Mouse (Mus musculus): ENCODE data around the gene Sec31a.

DNA sequence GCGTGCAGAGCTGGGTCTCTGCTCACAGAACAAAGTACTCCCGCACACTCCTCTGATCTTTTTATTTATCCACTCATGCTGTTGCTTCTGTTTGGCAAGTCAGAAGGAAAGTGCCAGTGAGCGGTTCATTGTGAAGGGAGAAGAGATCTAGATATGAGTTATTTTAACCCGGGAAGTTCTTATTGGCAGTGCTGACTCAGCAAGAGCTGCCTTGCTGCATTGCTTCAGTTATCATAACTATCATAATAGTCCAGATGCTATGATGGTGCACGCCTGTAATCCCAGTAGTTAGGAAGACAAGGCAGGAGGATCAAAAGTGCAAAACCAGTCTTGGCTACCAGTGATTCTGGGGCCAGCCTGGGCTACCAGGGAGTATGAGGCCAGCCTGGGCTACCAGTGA lies 103.6 kb downstream of the Sec31a start:
- TF ChIP-seq EP300 (IDR thresholded peaks at IDR 0.05; ENCODE audit: low read depth in 1 of 2, low read length in 2 of 2), result no peak
- no peak for TF ChIP-seq CTCF (IDR thresholded peaks at IDR 0.05 in 2 of 3, conservative IDR thresholded peaks at IDR 0.05 in 1 of 3; ENCODE audit: control insufficient read depth in 1 of 3, insufficient read depth in 1 of 3, low read depth in 2 of 3, low read length in 3 of 3, poor library complexity in 1 of 3, severe bottlenecking in 1 of 3)
- no peak for TF ChIP-seq JUND (IDR thresholded peaks at IDR 0.05; ENCODE audit: low read depth, low read length)
- no peak for TF ChIP-seq POLR2A (IDR thresholded peaks at IDR 0.05; ENCODE audit: control insufficient read depth in 1 of 2, insufficient read depth in 1 of 2, low read depth in 1 of 2, low read length in 2 of 2, poor library complexity in 1 of 2)
- TF ChIP-seq ETS1 (IDR thresholded peaks at IDR 0.05; ENCODE audit: low read depth, low read length), result no peak
- TF ChIP-seq USF1 (IDR thresholded peaks at IDR 0.05; ENCODE audit: low read depth, low read length), result no peak
- TF ChIP-seq RAD21 (IDR thresholded peaks at IDR 0.05; ENCODE audit: low read depth, low read length), result no peak
- no peak for TF ChIP-seq MEF2A (IDR thresholded peaks at IDR 0.05; ENCODE audit: extremely low read depth, insufficient replicate concordance, low read depth, low read length, poor library complexity, severe bottlenecking)
- TF ChIP-seq GABPA (IDR thresholded peaks at IDR 0.05; ENCODE audit: low read depth, low read length), result no peak
- no peak for TF ChIP-seq TCF12 (IDR thresholded peaks at IDR 0.05; ENCODE audit: low read depth, low read length)
- no peak for TF ChIP-seq ZNF384 (IDR thresholded peaks at IDR 0.05; ENCODE audit: low read depth, low read length)
